Mouse (Mus musculus) T-helper 17 cell (primary cell): ENCODE data around the gene Crygs.

ENCODE experiments used
- in situ Hi-C, 2 experiments: fragments of 300-600 bp; cut with MboI, MseI; formaldehyde crosslinking; loops; 1 replicate in 1 of 2; 2 replicates in 1 of 2; pipeline ENCODE4 v1.15.1; 2025; ENCODE audit warnings: high pct_unique_total_duplicates in 2 of 2

Crygs gene

DNA sequence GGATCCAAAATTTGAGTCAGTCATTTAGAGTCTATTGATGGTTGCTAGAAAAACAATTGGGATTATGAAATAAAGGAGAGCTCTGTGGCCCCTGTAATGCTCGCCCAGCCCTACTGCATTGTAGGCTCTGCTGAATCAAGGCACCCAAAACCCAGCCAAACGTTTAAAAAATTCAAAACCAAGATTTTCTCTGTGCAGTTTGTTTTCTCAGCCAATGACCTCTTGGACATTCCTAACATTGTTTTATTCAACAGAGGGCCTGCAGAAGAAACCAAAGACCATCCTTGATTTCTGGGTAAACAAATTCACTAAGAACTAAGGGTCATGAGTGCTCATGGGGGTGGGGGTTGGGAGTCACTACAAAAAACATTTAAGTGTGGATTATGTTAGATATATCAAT lies at the start of gene Crygs:
Crygs (minus strand) TSS at position 101 of the 400 bp plus-strand sequence.
- in situ Hi-C loops, result loop anchor here in 1 of 2 experiments (25.0 kb wide), 1 partner anchor 499 kb away; no protein-coding TSS in a partner anchor

DNA sequence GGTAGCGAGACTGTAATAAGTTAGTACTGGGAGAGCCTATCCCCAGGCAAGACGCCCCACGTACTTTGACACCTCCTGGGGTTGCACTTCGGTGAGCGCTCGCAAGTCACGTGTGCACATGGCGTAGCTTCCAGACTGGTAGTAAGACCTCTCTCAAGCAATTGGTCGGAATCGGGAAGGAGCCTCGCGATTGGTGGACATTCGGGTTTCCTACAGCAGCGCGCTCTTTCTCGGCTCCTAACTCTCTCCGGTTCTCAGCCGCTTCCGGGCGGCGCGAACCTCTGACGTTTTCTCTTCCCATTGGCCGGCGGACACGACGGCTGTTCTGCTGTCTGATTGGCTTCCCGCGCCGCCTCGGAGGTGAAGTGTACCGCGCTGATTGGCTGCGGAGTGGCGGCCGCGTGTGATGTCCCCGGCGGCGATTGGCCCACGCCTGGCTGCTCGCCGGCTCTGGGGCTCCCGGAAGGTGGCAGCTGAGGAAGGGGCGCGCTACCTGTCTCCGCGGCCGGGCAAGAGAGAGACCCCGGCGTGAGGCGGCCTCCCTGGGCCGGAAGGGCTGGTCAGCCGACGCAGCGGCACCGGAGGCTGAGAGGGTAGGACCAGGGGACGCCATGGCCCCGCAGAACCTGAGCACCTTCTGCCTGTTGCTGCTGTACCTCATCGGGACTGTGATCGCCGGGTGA lies 46.2 kb upstream of the Crygs start, which contains the start of the genes Tbccd1 and Dnajb11:
Tbccd1 (minus strand) TSS at position 239 of the 683 bp plus-strand sequence.
Dnajb11 (plus strand) TSS at position 415 of the 683 bp plus-strand sequence.
- in situ Hi-C loops, result loop anchor here in 1 of 2 experiments (25.0 kb wide), 1 partner anchor 1330 kb away; no protein-coding TSS in a partner anchor

DNA sequence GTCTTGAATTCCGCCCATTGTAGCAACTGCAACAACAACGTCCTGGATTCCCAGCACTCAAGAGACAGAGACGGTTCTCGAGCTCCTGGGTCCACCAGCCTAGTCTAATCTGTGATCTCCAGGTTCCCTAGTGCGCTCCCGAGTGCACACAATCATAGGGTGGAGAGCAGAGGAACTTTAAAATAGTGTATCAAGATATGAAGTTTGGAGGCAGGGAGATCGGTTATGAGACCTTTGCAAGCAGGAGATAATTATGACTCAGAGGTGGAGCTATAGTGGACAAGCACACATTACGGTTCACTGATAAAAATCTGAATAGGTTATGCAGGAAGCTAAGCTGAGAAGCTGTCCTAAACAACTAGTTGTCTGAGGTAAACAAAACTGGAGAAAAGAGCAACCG lies 45.4 kb upstream of the Crygs start:
- in situ Hi-C loops, result loop anchor here in 1 of 2 experiments (25.0 kb wide), 1 partner anchor 1331 kb away; no protein-coding TSS in a partner anchor

- in situ Hi-C loops, result loop anchor here in 1 of 2 experiments (25.0 kb wide), 1 partner anchor 1335 kb away; no protein-coding TSS in a partner anchor
Measured at GRCm38 (mm10) chr16:22852709-22853108, 41.3 kb upstream of the Crygs start.

GRCm38 (mm10) chr16:22848331-22848730 lies 37.0 kb upstream of the Crygs start:
- in situ Hi-C loops, result no loop called here

- in situ Hi-C loops, result no loop called here
Measured at GRCm38 (mm10) chr16:22847686-22848085, 36.3 kb upstream of the Crygs start.

DNA sequence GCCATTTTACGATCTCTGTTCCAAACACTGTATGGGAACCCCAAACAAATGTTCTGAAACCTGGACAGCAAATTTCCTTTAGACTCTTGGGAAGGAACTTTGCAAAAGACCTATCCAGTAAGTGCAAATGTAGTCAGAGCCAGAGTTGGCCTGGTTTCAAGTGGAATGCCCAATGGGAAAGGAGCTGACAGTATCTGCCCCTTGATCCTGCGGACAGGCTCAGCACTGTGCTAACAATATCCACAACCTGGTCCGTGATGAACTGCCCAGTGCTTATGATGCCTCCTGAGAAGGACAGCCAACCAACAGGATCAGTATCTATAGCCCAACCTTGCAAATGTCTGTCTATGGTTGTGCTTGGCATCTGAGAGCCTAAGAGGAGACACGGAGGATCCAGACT lies 34.1 kb upstream of the Crygs start:
- in situ Hi-C loops, result no loop called here

- in situ Hi-C loops, result no loop called here
Measured at GRCm38 (mm10) chr16:22844834-22845233, 33.5 kb upstream of the Crygs start.

DNA sequence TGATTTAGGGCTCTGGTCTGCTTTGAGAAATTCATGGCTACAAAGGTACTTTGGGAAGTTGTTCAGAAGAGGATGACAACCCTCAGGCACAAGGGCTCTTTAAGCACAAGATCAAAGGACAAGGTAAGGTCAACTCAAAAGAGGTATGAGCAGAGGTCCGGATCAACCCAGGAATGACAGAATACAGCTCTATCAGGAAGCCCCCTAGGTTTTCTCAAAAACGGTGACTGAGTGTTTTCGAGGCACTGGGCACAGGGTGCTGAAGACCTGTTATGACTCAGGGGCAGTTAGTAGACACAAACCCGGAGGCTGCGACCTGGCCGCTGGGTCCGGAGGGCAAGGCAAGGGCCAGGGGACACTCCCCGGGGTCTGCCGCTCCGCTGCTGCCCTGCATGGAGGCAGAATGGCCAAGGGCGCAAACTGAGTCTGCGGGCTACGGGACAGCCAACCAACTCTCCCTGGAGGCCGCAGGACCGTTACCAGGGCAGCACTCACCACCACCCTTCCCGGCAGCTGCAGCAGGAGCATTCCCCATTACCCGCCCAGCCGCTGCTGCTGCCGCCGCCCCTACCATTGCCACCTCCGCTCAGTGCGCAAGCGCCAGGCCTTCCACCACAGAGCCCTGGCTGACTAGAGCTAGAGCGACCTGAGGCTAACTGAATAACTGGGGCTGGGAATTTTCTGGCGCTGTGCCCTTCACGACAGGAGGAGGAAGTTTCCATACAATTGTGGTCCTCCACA lies 32.9 kb upstream of the Crygs start:
- in situ Hi-C loops, result no loop called here

- in situ Hi-C loops, result no loop called here
Measured at GRCm38 (mm10) chr16:22842871-22843270, 31.5 kb upstream of the Crygs start.

- in situ Hi-C loops, result no loop called here
Measured at GRCm38 (mm10) chr16:22839146-22839857, 27.9 kb upstream of the Crygs start.

DNA sequence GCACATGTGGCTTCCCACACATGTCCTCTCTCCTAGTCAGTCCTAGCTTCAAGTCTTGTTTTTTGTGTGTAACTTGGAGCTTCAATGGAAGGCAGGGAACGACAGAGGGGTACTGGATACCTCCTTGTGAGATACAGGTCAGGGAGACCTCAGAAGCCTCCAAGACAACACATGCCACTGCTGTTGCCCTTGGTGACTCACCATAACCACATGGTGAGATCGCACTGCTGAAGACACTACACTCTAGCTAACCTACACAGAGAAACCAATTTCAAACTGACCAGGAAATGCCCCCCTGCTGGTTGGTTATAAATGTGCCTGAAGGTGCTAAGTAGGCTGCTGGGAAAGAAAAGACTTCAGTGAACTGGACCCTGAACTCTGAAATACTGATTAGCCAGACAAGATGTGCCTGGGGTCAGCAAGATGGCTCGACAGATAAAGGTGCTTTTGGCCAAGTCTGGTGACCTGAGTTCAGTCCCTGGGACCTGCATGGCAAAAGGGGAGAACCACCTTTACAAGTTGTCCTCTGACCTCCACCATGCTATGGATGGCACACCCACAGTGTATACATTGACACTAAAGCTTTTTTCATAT lies 21.7 kb upstream of the Crygs start:
- in situ Hi-C loops, result no loop called here

DNA sequence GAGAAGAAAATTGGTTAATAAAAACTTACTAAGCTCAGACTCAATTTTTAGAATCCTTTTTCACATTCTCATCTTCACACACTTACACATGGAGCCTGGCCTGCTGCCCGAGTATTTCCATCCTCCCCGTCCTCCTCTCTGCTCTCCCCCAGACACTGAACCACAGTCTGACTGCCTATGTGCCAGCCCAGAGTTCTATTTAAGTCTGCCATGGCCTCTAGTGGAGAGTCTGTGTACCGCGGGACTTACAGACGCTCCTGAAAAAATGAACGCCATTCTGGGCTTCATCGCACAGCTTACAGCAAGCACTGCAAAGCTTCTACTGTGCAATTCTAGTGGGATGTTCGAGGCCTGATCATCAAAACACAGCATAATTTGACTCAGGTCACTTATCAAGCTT lies 9.4 kb upstream of the Crygs start:
- in situ Hi-C loops, result loop anchor here in 1 of 2 experiments (25.0 kb wide), 1 partner anchor 508 kb away; no protein-coding TSS in a partner anchor

DNA sequence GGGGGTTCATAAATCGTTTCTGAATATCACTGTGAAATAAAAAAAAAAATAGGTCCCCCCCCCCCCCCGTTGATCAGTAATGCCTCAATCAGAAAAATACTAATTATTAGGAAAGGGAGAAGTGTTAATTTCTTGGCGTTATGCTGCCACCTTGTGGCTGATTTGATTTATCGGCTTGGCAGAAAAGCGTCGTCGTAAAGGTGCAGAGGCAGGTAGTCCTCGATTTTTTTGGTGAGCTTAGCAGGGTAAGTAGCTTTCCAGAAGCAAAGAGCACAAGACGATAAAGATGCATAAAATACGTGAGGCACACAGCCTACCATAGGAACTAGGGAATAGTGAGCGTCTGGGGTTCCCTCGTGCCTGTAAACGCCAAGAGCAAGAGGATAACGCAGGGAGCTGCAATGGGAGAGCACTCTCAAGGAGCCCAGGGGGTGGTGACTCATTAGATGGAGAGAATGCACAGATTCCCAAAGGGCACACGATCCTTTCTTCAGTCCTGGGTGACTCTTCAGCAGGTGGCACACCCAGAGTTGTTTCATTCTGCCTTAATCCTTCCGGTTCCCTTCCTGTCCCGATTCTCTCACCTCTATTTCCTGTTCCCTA lies 3.8 kb downstream of the Crygs start:
- in situ Hi-C loops, result loop anchor here (5.0 to 25.0 kb wide), 3 partner anchors 65 to 495 kb away; no protein-coding TSS in a partner anchor

DNA sequence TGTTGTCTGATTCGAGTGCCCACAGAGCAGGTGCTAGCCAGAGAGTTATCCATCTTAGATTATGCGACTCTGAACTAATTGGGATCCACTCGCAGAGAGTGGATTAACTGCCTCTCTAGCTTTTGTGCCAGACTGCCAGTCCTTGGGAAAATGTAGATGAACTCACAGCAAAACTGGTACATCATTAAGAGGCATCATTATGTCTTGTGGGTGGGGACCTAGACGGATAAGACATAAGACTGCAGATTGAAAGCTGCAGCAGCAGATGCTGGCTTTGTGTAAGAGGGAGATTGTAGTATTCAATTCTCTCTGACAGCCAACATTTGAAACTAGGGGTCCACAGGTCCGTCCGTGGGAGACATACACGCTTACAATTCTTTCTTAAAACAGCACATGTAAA lies 8.6 kb downstream of the Crygs start:
- in situ Hi-C loops, result loop anchor here (5.0 to 25.0 kb wide), 3 partner anchors 240 to 490 kb away; no protein-coding TSS in a partner anchor

DNA sequence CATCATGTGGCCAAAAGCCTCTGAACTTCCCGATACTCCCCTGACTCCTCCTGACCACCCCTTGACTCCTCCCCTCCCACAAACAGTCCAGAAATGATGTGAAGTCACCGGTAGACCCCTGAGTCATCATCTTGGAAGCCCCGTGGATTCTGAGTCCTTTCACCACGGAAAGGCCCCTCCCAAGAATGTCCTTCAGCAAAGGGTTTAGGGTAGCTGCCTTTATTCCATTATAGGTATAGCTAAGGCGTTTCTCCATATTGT lies 10.6 kb downstream of the Crygs start:
- in situ Hi-C loops, result loop anchor here (5.0 to 25.0 kb wide), 3 partner anchors 238 to 488 kb away; no protein-coding TSS in a partner anchor

- in situ Hi-C loops, result loop anchor here (5.0 to 25.0 kb wide), 3 partner anchors 238 to 488 kb away; no protein-coding TSS in a partner anchor
Measured at GRCm38 (mm10) chr16:22800026-22800848, 11.1 kb downstream of the Crygs start.

DNA sequence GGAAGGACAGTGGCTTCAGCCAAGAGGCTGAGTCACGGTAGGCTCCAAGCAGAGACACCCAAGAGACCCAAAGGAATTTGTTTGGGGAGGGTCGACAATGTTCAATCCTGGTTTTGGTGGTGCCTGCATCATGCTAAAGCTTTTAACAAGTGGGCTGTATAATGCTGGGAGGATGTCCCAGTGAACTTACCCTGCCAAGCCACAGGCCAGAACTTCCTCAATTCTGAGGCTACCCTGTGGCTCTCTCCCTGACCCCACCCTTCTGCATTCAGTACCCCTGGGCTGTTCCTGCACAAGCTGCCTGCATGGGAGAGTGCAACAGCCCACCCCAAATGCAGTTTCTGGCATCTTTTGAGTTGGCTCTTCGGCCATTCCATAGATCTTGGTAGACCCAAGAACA lies 12.9 kb downstream of the Crygs start:
- in situ Hi-C loops, result loop anchor here in 1 of 2 experiments (10.0 kb wide), 1 partner anchor 424 kb away; no protein-coding TSS in a partner anchor

- in situ Hi-C loops, result loop anchor here in 1 of 2 experiments (10.0 kb wide), 1 partner anchor 423 kb away; no protein-coding TSS in a partner anchor
Measured at GRCm38 (mm10) chr16:22797521-22797920, 13.9 kb downstream of the Crygs start.

GRCm38 (mm10) chr16:22795497-22795896 lies 15.9 kb downstream of the Crygs start:
- in situ Hi-C loops, result loop anchor here in 1 of 2 experiments (10.0 kb wide), 1 partner anchor 421 kb away; no protein-coding TSS in a partner anchor
